Mouse (Mus musculus) erythroblast, adult 5-6 weeks (primary cell): ENCODE results near the gene Tmem140. TPM values are rescaled to one million over a fixed set of nuclear protein-coding genes. Genes with fewer than 3 reads are reported as not detected.
A peak's percentile ranks its signal among the peaks of the same experiment; 100 is the strongest.

Experiments used
- ATAC-seq: replicated peaks from 2 replicates; pipeline ENCODE4 v1.8.0; 2016; ENCODE audit warnings: moderate number of reproducible peaks, mild to moderate bottlenecking, moderate TSS enrichment, inconsistent platforms; ENCODE audit not compliant: poor library complexity, low FRiP score, severe bottlenecking
- total RNA-seq, 2 experiments: library from RNA; stranded (forward) in 1 of 2; stranded (reverse) in 1 of 2; fragments of 150-400 nt in 1 of 2; fragments of 200-764, 138-1000 nt in 1 of 2; gene quantifications; 2 replicates each; pipeline versions ENCODE4 v1.2.3 to v1.2.4; 2015 to 2017; ENCODE audit warnings: low replicate concordance in 2 of 2

Gene Tmem140
- total RNA-seq, 2 experiments from 2014 or later, result 45.5 to 56.7 TPM

GRCm38 (mm10) chr6:34874101-34874921 is 11.4 kb downstream of the Tmem140 start:
- ATAC-seq, result peak; percentile 49

- peak; percentile 30 for ATAC-seq
Measured at GRCm38 (mm10) chr6:34875268-34875761, 12.4 kb downstream of the Tmem140 start.

DNA sequence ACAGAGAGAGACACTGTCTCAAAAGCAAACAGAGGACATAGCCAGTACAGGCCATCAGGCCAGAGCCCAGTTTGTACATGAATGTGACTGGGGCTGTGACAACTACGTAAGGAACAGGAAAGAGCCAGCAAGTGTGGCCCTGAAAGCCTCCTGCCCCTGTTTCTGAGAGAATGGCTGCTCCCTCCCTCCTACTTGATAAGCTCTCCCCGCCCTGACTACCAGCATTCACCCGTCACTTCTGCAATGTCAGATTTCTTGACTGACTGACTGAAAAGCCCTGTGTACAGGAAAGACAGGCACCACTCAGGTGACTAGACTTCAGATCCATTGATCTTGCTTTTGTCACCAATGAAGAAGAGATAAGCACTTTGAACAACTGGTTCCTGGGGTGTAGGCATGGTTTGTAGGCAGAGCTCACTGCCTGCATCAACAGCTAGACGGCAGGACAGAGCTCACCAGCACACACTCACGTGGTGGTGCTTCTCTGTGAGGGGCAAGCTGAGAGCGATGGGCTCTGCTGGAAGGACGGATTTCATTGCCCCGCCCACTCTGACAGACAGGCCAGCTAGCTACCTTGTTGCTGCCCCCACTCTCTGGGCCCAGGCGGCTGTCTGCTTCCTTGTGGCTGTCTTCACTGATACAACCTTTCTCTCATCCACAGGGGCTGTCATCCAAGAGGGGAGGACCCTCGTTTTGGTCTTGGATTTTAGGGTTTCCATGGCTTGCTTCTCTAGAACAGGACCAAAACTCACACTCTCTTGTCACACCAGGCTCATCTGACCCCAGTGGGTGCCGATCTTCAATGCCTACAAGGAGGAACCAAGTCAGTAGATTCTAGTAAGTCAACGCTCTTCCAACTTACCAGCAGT is 13.3 kb downstream of the Tmem140 start:
- peak; percentile 45 for ATAC-seq

- ATAC-seq, result no peak
Measured at GRCm38 (mm10) chr6:34876835-34877156, 13.8 kb downstream of the Tmem140 start.

- ATAC-seq, result peak; percentile 66
Measured at GRCm38 (mm10) chr6:34877509-34878321, 14.8 kb downstream of the Tmem140 start, which contains the start of gene Cyren. Gene Cyren, minus strand, starts transcription at chr6:34878060.

DNA sequence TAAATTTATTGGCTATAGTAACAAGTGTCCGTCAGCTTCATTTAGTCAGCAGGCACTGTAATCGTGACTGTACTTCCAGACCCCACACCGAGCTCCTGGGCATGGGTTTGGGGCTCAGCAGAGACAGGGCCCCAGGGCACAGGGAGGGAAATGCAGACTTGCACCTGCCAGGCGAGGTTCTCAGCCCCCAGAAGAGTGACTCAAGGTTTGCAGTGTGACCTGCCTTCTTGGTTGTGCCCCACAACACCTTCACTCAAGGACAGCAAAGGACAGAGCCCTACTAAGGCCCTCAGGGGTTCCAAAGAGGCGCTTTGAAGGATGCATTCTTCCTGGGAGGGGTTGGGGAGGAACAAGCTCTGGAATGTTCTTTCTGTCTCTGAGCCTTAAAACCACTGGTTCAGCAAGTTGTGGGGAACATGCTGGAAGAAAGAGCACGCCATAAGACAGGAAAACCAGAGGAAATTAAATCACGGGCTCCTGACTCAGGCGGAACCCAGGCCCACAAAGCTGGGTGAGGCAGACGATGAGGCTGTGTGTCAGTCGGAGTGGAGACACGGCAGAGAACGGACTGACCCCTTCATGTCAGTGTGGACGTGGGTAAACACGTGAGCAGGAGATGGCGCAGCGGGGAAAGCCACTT is 16.3 kb downstream of the Tmem140 start:
- no peak for ATAC-seq

DNA sequence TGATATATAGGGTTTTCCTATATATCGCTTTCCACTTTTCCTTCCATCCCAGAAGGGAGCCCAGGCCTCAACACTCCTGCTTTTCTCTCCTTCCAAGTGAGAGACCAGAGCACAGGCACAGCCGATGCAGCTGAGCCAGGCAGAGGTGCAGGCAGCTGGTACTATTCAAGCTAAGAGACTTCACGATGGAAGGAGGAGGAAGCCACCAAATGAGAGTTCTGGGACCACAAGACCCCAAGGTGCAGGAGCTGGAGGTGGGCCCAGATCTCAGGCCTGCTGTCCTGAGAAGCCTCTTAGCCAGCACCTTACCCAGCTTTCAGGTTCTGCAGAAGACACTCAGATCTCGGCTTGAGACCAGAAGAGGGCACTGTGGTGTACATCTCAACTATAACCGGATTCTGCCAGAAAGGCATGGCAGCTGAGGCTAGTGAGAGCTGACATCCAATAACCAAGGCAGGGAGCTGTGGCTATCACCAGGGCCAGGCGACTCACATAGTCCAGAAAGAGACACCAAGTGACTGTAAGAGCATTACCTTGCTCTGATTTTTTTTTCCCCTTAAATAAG is 17.0 kb downstream of the Tmem140 start:
- no peak for ATAC-seq

GRCm38 (mm10) chr6:34884724-34885123 is 21.8 kb downstream of the Tmem140 start:
- ATAC-seq, result no peak

DNA sequence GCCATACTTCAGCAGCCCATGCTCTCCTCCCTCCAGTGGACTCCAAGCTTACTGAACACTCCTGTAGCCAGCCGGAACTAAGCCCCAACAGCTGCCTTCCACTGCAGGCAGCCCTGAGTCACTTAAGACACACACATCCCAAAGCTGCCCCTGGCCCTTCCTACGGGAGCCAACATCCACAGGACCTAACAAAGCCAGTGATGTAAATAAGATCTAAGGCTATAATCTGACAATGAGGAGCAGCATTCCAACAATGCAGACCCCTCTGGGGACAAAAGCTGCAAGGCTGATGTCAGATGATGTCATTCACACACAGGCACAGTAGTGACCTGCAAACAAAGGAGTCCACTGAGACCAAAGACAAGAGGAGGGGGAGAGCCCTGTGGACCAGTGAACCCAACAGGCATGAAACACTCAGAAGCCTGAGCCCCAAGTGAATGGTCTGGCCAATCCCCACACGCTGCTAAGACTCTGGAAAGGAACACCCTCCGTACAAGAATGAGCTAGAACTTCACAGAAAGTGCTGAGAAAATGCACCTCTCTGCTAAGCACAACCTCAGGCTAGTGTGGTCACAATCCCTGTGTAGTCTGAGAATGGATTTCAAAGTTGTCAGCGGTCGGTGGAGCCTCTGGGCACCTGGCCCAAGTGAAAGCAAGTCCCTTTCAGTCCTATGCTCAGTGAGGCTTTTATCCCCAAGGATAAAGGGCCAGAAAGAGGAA is 24.3 kb downstream of the Tmem140 start:
- no peak for ATAC-seq

DNA sequence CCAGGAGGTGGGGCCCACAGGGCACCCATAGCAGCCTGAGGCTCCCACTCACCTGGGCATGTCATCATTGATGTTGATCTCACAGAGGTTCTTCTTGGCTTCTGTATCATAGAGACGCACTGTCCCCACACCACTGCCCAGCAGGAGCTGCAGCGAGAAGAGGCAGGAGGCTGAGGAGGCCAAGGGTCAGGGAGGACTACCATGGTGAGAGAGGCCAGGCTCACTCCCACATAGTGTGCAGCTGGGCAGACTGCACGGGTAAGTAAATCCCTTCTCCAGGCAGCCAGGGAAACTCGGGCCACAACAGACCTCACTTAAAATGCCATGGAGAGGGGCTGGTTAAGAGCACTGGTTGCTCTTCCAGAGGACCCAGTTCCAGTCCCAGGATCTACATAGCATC is 26.2 kb downstream of the Tmem140 start:
- no peak for ATAC-seq

- no peak for ATAC-seq
Measured at GRCm38 (mm10) chr6:34895569-34895968, 32.6 kb downstream of the Tmem140 start.

DNA sequence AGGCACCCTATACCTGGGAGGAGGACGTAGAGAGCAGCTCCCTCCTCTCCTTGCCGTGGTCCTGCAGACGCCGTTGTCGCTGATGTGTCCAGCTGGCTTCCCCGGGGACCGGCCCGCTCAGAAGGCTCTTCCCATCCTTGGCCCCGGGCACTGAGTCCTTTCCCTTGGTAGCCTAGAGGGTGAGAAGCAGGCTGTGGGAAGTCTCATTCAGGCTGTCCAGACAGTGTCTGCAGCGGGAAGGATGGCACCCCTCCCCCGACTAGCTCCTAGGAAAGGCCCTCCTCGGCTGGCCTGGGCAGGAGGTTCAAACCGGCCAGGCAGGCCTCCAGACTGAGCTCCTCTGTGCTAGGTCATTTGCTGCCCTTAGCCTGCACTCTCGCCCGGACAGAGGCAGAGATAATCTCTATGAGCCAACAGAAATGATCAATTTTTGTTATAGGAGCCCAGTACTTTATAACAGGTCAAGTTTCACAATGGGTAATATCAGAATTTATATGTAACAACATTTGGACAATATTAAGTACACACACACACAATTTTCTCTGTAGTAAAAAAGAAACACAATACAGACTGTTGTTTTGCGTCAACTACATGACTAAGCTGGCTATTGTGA is 33.3 kb downstream of the Tmem140 start:
- ATAC-seq, result no peak

GRCm38 (mm10) chr6:34899127-34899526 is 36.2 kb downstream of the Tmem140 start:
- no peak for ATAC-seq

GRCm38 (mm10) chr6:34900990-34901389 is 38.0 kb downstream of the Tmem140 start:
- no peak for ATAC-seq

DNA sequence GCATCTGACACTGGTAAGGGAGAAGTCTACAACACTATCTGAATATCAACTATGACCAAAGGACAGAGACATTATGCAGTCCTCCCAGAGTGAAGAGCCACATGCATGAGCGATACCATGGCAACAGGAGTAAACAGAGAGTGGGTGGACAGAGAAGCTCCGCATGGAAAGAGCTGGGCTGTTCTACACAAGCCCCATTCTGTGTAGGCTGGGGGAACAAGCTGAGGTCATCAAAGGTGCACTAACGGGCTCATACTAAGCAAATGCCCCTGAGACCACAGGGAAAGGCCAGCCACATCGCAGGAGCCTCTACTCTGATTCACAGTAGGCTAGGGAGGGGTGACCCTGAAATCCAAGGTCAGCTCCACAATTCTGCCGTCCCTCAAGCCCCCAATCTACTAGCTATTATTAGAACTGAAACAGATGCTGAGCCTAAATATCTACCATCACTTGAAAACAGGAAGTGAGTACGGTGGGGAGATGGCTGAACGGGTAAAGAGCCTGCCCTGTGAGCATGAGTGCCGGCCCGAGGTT is 39.0 kb downstream of the Tmem140 start:
- no peak for ATAC-seq

DNA sequence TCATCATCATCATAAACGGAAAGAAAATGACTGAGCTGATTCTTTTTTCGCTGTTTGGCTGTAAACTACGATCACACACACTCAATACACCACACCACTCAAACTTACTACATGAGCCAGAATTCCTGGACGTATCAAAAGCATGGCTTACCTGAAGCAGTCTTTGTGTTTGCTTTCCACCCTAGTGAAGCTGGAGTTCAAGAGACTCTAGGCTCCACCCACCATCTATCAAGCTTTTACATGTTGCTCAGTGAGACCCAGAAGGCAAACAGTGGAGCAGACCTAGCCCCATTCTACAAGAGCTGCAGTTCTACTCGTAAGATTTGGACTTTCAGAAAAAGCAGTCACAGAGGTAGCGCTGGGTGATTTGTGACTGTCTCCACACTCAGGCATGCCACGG is 39.6 kb downstream of the Tmem140 start:
- ATAC-seq, result no peak

DNA sequence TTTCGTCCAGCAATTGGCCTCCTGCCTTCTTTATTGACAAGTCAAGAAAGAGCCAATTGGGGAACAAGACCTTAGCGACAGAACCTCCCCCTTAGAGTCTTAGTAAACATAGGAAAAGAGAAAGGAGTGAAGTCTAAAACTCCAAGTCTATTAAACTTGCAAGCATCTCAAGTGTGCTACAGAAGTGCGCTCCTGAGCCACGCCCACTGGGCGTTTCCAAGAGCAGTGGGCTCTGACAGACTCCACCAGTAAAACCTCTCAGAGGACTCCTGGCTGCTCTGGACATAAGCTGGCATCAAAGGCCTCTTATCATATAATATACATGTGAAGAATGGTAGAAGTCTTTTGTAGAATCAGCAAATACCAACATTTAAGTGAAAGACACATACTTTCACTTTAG is 40.5 kb downstream of the Tmem140 start:
- ATAC-seq, result peak; percentile 42

DNA sequence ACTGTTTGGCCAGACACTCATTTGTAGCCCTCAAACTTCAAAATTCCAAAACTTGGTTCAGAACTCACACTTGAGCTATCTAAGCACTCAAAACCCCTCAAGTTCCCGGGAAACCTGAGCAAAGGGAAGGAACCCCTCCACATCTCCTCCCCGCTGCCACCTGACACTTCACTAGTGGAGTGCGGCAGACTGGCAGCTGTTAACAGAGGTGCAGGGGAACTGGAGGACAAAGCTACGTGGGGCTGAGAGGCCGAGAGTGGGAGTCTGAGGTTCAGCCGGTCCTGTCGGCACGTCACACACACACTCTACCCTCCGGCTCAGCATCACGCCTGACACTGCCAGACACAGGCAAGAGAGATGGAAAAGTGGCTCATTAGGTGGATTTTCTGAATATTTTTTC is 40.9 kb downstream of the Tmem140 start:
- no peak for ATAC-seq
